Mouse (Mus musculus) midbrain, embryonic 10.5 days (tissue): ENCODE measurements around the gene Ccdc82. TPM values are rescaled to one million over a fixed set of nuclear protein-coding genes. Genes with fewer than 3 reads are reported as not detected.

Experiments used
- DNase-seq: peaks from one replicate; pipeline ENCODE4 v3.0.0-alpha.2; 2017; ENCODE audit warnings: low spot score
- H3K27ac ChIP-seq: fragments of 300-500 bp; sonication (generic); replicated peaks from 2 replicates; pipeline ENCODE4 v1.5.1; 2016; ENCODE audit warnings: mild to moderate bottlenecking
- H3K27me3 ChIP-seq: fragments of 300-500 bp; sonication (generic); 2 replicates; pipeline ENCODE4 v1.6.1; 2016; ENCODE audit warnings: low read depth, mild to moderate bottlenecking; ENCODE audit not compliant: poor library complexity, severe bottlenecking
- H3K36me3 ChIP-seq: fragments of 300-500 bp; sonication (generic); 2 replicates; pipeline ENCODE4 v1.6.1; 2016; ENCODE audit warnings: mild to moderate bottlenecking, moderate library complexity
- H3K4me1 ChIP-seq: fragments of 300-500 bp; sonication (generic); 2 replicates; pipeline ENCODE4 v1.6.1; 2016
- H3K4me3 ChIP-seq: fragments of 300-500 bp; sonication (generic); 2 replicates; pipeline ENCODE4 v1.5.1; 2016; ENCODE audit warnings: mild to moderate bottlenecking, moderate library complexity
- H3K9me3 ChIP-seq: fragments of 300-500 bp; sonication (generic); replicated peaks from 2 replicates; pipeline ENCODE4 v1.6.1; 2016; ENCODE audit warnings: mild to moderate bottlenecking
- WGBS: fragments of 180-500 bp; shearing (Covaris S2); methylation state at CpG from one replicate; pipeline ENCODE4 v1.1.7; 2016; 5-methylcytosine and 5-hydroxymethylcytosine counted together
- polyA plus RNA-seq: library from polyadenylated mRNA; unstranded; fragments of >200 nt; fragmentation: Nextera tagmentation; extraction: Ambion mirVana; gene quantifications from 2 replicates; pipeline ENCODE4 v1.2.1, GENCODE M21; 2016

The Ccdc82 gene
- polyA plus RNA-seq, 1 experiment from 2014 or later, result 9.1 TPM

GRCm38 (mm10) chr9:13320800-13321364 lies 74.1 kb downstream of the Ccdc82 start:
- WGBS, result 89% methylated on average over 5 of the region's 5 CpGs

GRCm38 (mm10) chr9:13323074-13323473 lies 76.3 kb downstream of the Ccdc82 start:
- H3K4me1 ChIP-seq, result peaks cover 12% of the 10 kb centered on the region
- H3K27me3 ChIP-seq, result no peaks in the 10 kb centered on the region
- H3K4me3 ChIP-seq, result no peak overlapping the region
- peak overlapping the region; percentile 39 for H3K27ac ChIP-seq
- DNase-seq, result no peak
- H3K36me3 ChIP-seq, result no peaks in the 10 kb centered on the region
- no peaks in the 10 kb centered on the region for H3K9me3 ChIP-seq
- 80% methylated on average over 2 of the region's 2 CpGs for WGBS

More at GRCm38 (mm10) chr9:13320800-13321364, 74.1 kb downstream of the Ccdc82 start:
- no peak overlapping the region for H3K27ac ChIP-seq
- no peak for DNase-seq
- H3K9me3 ChIP-seq, result no peaks in the 10 kb centered on the region
- no peaks in the 10 kb centered on the region for H3K36me3 ChIP-seq
- H3K4me1 ChIP-seq, result peaks cover 13% of the 10 kb centered on the region
- no peaks in the 10 kb centered on the region for H3K27me3 ChIP-seq
- H3K4me3 ChIP-seq, result no peak overlapping the region

GRCm38 (mm10) chr9:13323612-13324011 lies 76.9 kb downstream of the Ccdc82 start:
- WGBS, result 20% methylated on average over 1 of the region's 1 CpGs
- Histone ChIP-seq H3K4me3 (no peak overlapping the region), H3K4me1 (peaks cover 12% of the 10 kb centered on the region), H3K27me3 (no peaks in the 10 kb centered on the region), H3K36me3 (no peaks in the 10 kb centered on the region), H3K9me3 (no peaks in the 10 kb centered on the region), H3K27ac (peak overlapping the region; percentile 39)
- no peak for DNase-seq

Other genes with a start within 250 kb of the Ccdc82 start
- 7.6 and 9.1 TPM in 2 replicates for gene Jrkl, start 1.1 kb upstream of the Ccdc82 start, polyA plus RNA-seq
- gene Maml2, start 51.0 kb downstream of the Ccdc82 start, polyA plus RNA-seq, result 8.6 and 11.5 TPM in 2 replicates
- not detected in 2 replicates for gene Gm17571, start 199.8 kb downstream of the Ccdc82 start, polyA plus RNA-seq